Mouse (Mus musculus) lung, embryonic 14.5 days (tissue): ENCODE data around the gene Rgl2. TPM values are rescaled to one million over a fixed set of nuclear protein-coding genes. Genes with fewer than 3 reads are reported as not detected.

Experiments
- ATAC-seq: fragments of 200-750 bp; cut with Nextera tagmentation; 2 replicates; pipeline ENCODE4 v1.8.0; 2017; ENCODE audit warnings: mild to moderate bottlenecking, moderate TSS enrichment, moderate library complexity; ENCODE audit not compliant: insufficient read depth
- DNase-seq: peaks from one replicate; pipeline ENCODE4 v3.0.0-alpha.2; 2015
- H3K27ac ChIP-seq: fragments of 300-500 bp; sonication (generic); 2 replicates; pipeline ENCODE4 v1.5.1; 2014; ENCODE audit warnings: low read depth, mild to moderate bottlenecking, moderate library complexity
- H3K27me3 ChIP-seq: fragments of 300-500 bp; sonication (generic); 2 replicates; pipeline ENCODE4 v1.6.1; 2014; ENCODE audit warnings: low read length, control low read depth; ENCODE audit not compliant: insufficient read depth
- H3K36me3 ChIP-seq: fragments of 300-500 bp; sonication (generic); 2 replicates; pipeline ENCODE4 v1.6.1; 2014; ENCODE audit warnings: control low read depth; ENCODE audit not compliant: insufficient read depth
- H3K4me1 ChIP-seq: fragments of 300-500 bp; sonication (generic); 2 replicates; pipeline ENCODE4 v1.6.1; 2014; ENCODE audit warnings: antibody characterized with exemption, control low read depth; ENCODE audit not compliant: insufficient read depth
- H3K4me2 ChIP-seq: fragments of 300-500 bp; sonication (generic); 2 replicates; pipeline ENCODE4 v1.6.1; 2014; ENCODE audit warnings: mild to moderate bottlenecking
- H3K4me3 ChIP-seq: fragments of 300-500 bp; sonication (generic); 2 replicates; pipeline ENCODE4 v1.5.1; 2014; ENCODE audit warnings: low read depth, low read length
- H3K9ac ChIP-seq: fragments of 300-500 bp; sonication (generic); 2 replicates; pipeline ENCODE4 v1.6.1; 2014
- H3K9me3 ChIP-seq: fragments of 300-500 bp; sonication (generic); 2 replicates; pipeline ENCODE4 v1.6.1; 2016; ENCODE audit warnings: low read depth, low read length, control low read depth
- CTCF ChIP-seq: IDR thresholded peaks from 2 replicates; pipeline ENCODE4 v1.5.1; 2016; ENCODE audit warnings: antibody characterized with exemption, low read depth
- WGBS: fragments of 180-500 bp; shearing (Covaris S2); extraction: QIAGEN DNeasy Blood & Tissue Kit; methylation state at CpG from one replicate; pipeline ENCODE4 v1.1.7; 2014; 5-methylcytosine and 5-hydroxymethylcytosine counted together
- polyA plus RNA-seq: library from polyadenylated mRNA; unstranded; fragments of >200 nt; fragmentation: Nextera tagmentation; extraction: Ambion mirVana; gene quantifications from 2 replicates; pipeline ENCODE4 v1.2.1, GENCODE M21; 2014

The Rgl2 gene
- polyA plus RNA-seq, 1 experiment from 2014 or later: 49.1 TPM

DNA sequence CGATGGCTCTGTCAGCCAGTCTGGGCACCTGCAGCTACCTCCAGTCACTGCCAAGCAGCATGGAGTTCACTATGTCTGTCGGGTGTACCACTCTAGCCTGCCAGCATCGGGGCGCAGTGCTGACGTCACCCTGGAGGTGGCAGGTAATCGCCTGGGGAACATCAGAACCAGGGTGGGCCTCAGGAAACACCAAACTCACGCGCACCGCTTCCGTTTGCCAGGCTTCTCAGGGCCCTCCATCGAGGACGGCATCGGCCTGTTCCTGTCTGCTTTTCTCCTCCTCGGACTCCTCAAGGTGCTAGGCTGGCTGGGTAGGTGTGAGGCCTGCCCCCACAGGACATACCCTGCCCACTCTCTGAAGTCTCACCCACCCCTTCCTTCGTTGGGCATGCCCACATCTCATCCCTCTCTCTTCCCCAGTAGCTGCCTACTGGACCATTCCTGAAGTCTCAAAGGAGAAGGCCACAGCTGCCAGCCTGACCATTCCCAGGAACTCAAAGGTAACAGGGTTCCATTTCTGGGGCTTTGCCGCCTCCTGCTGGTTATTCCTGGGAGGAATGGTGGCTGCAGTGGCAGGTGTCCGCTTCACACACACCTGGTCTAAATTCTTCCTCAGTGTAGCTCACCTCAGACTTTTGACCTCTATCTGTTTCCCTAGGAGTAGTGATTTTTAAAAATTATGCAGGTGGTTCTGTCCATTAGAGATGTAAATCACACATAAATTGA lies 3.0 kb upstream of the Rgl2 start:
- H3K27ac ChIP-seq: no peak overlapping the region
- DNase-seq (peak; percentile 41), ATAC-seq (no peak)
- H3K4me2 ChIP-seq: no peak overlapping the region
- no peaks in the 10 kb centered on the region for H3K9me3 ChIP-seq
- H3K4me3 ChIP-seq: no peak overlapping the region
- H3K27me3 ChIP-seq: no peaks in the 10 kb centered on the region
- TF ChIP-seq CTCF: peak; percentile 53
- H3K4me1 ChIP-seq: no peaks in the 10 kb centered on the region
- WGBS: 72% methylated on average over 16 of the region's 17 CpGs
- no peak overlapping the region for H3K9ac ChIP-seq
- peaks cover 6% of the 10 kb centered on the region; the same call in 1 of the 2 replicates for H3K36me3 ChIP-seq

GRCm38 (mm10) chr17:33928251-33928947 lies 944 bp upstream of the Rgl2 start:
- peak overlapping the region; percentile 83 for H3K4me3 ChIP-seq
- ATAC-seq (no peak), DNase-seq (no peak)
- no peaks in the 10 kb centered on the region for H3K4me1 ChIP-seq
- H3K9me3 ChIP-seq: no peaks in the 10 kb centered on the region
- WGBS: 59% methylated on average over 21 of the region's 21 CpGs
- no peaks in the 10 kb centered on the region for H3K27me3 ChIP-seq
- TF ChIP-seq CTCF: no peak
- peak overlapping the region; percentile 95; the same call in 1 of the 2 replicates for H3K27ac ChIP-seq
- H3K36me3 ChIP-seq: peaks cover 10% of the 10 kb centered on the region; the same call in 1 of the 2 replicates
- H3K9ac ChIP-seq: peak overlapping the region; percentile 81
- peak overlapping the region; percentile 99 for H3K4me2 ChIP-seq

DNA sequence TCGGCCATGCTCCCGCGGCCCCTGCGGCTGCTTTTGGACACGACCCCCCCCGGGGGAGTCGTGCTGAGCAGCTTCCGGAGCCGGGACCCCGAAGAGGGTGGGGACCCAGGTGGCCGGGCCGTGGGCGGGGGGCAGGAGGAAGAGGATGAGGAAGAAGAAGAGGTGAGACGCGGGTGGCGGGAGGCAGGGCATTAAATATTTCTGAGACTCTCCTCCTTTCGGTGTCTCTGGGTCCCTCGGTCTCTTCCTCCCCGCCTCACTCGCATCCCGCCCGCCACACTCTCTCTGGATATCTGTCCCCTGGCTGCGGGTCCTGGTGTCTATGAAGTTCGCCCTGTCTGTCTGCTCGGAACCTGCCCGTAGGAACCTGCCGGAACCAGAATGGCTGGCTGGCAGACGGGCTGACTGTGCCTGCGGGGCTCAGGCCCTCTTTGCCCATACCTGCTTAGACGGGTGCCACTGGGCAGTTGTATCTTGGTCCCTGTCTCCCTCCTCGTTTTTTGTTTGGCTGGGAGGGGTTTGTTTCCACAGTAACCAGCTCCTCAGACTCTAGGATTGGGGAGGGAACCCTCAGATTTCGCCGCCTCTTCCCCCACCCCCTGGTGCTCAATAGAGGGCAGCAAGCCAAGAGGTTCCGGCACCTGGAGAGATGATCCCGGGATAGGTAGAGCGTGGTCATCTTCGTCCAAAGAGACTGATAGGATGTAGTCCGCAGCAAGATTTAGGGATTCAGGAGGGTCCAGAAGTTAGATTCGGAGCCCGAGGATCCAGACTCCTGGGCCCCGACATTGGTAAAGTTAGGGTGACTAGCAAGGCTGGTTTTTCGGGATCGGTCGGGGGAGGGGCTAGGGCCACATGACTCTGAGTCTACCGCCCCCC lies 1.2 kb downstream of the Rgl2 start:
- Histone ChIP-seq H3K4me1 (no peaks in the 10 kb centered on the region), H3K9ac (peak overlapping the region; percentile 81), H3K9me3 (no peaks in the 10 kb centered on the region), H3K36me3 (peaks cover 28% of the 10 kb centered on the region; the same call in 1 of the 2 replicates), H3K4me2 (peak overlapping the region; percentile 99), H3K4me3 (peak overlapping the region; percentile 83), H3K27ac (peak overlapping the region; percentile 95), H3K27me3 (no peaks in the 10 kb centered on the region)
- DNase-seq (peak; percentile 62), ATAC-seq (peak; percentile 16; the same call in 1 of the 2 replicates)
- under 1% methylated on average over 45 of the region's 45 CpGs for WGBS
- TF ChIP-seq CTCF: no peak

DNA sequence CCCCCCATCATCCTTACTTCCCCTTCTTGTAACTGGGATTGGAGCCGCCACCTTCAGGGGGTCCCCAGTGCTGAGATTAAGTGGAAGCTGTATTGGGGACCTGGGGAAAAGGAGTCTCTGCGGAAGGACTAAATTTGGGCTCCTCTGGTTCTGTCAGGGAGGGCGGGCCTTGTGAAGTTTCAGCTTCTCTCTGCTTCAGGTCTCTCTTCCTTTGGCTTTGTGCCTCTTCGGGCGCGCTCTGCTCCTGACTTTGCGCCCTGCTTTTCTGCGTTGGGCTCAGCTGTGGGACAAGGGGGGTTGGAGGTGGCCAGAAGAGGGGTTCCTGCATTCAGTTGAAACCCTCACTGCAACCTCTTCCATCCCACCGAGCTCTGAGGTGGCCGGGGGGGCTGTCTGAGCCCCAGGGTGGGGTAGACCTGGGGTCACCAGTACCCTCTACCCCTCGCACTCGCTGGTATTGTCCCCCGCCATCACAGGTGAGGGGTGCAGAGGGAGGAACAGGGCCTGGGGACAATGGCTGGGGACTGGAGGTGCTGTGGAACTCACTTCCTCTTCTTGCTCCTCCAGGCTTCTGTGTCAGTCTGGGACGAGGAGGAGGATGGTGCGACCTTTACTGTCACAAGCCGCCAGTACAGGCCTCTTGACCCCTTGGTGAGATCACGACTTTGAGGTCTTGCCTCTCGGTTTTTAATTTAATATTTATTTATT lies 2.0 kb downstream of the Rgl2 start:
- Histone ChIP-seq H3K9me3 (no peaks in the 10 kb centered on the region), H3K4me1 (no peaks in the 10 kb centered on the region), H3K4me3 (peak overlapping the region; percentile 83), H3K36me3 (peaks cover 31% of the 10 kb centered on the region; the same call in 1 of the 2 replicates), H3K27me3 (no peaks in the 10 kb centered on the region), H3K9ac (peak overlapping the region; percentile 81), H3K4me2 (peak overlapping the region; percentile 99), H3K27ac (no peak overlapping the region)
- 38% methylated on average over 18 of the region's 18 CpGs for WGBS
- TF ChIP-seq CTCF: no peak
- DNase-seq: no peak
- ATAC-seq: no peak

DNA sequence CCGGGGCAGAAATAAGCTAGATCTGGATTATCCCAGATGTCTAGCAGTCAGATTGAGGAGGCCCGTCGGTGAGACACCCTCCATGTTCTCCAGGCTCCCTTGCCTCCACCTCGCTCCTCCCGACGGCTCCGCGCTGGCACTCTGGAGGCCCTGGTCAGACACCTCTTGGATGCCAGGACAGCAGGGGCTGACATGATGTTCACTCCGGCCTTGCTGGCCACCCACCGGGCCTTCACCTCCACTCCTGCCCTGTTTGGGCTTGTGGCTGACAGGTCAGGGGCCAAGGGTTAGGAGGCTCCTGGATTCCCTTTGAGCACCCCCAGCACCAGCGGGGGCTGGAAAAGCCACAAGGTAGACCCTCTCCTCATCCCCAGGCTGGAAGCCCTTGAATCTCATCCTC lies 2.6 kb downstream of the Rgl2 start:
- ATAC-seq: no peak
- H3K9me3 ChIP-seq: no peaks in the 10 kb centered on the region
- no peaks in the 10 kb centered on the region for H3K27me3 ChIP-seq
- TF ChIP-seq CTCF: no peak
- no peak for DNase-seq
- peaks cover 33% of the 10 kb centered on the region; the same call in 1 of the 2 replicates for H3K36me3 ChIP-seq
- 83% methylated on average over 11 of the region's 11 CpGs for WGBS
- H3K9ac ChIP-seq: no peak overlapping the region
- no peaks in the 10 kb centered on the region for H3K4me1 ChIP-seq
- no peak overlapping the region for H3K27ac ChIP-seq
- no peak overlapping the region for H3K4me2 ChIP-seq
- no peak overlapping the region for H3K4me3 ChIP-seq

- Histone ChIP-seq H3K36me3 (peaks cover 38% of the 10 kb centered on the region), H3K4me2 (no peak overlapping the region), H3K27me3 (no peaks in the 10 kb centered on the region), H3K9me3 (no peaks in the 10 kb centered on the region), H3K4me3 (no peak overlapping the region), H3K27ac (no peak overlapping the region), H3K4me1 (no peaks in the 10 kb centered on the region), H3K9ac (no peak overlapping the region)
- no peak for DNase-seq
- no peak for ATAC-seq
- whole genome bisulfite sequencing: 89% methylated on average over 14 of the region's 14 CpGs
- no peak for TF ChIP-seq CTCF
Measured at GRCm38 (mm10) chr17:33932448-33932847, 3.1 kb downstream of the Rgl2 start.
